Mouse (Mus musculus): ENCODE measurements around the gene Prdm9.

- no peak for TF ChIP-seq CTCF (IDR thresholded peaks at IDR 0.05; ENCODE audit: low read depth, low read length)
- no peak for TF ChIP-seq EP300 (IDR thresholded peaks at IDR 0.05; ENCODE audit: insufficient read depth, low read depth, low read length)
Measured at GRCm38 (mm10) chr17:15536457-15536904, 27.7 kb downstream of the Prdm9 start.

Measured in ES-Bruce4 (cell line).